Mouse (Mus musculus) liver, postnatal 0 days (tissue): ENCODE measurements around the gene D1Pas1. TPM values are rescaled to one million over a fixed set of nuclear protein-coding genes. Genes with fewer than 3 reads are reported as not detected.

ENCODE experiments used
- ATAC-seq: fragments of 200-750 bp; cut with Nextera tagmentation; 2 replicates; pipeline ENCODE4 v1.8.0; 2017; ENCODE audit warnings: mild to moderate bottlenecking, moderate library complexity
- DNase-seq: peaks from one replicate; pipeline ENCODE4 v3.0.0-alpha.2; 2016
- H3K27ac ChIP-seq: fragments of 300-500 bp; sonication (generic); 2 replicates; pipeline ENCODE4 v1.5.1; 2014; ENCODE audit warnings: antibody characterized with exemption, moderate library complexity, mild to moderate bottlenecking, low read depth
- H3K27me3 ChIP-seq: fragments of 300-500 bp; sonication (generic); 2 replicates; pipeline ENCODE4 v1.6.1; 2014; ENCODE audit warnings: low read length, control low read depth, mixed read lengths; ENCODE audit not compliant: insufficient read depth
- H3K36me3 ChIP-seq: fragments of 300-500 bp; sonication (generic); replicated peaks from 2 replicates; pipeline ENCODE4 v1.6.1; 2014; ENCODE audit warnings: mild to moderate bottlenecking, control low read depth, low read length, moderate library complexity, mixed read lengths; ENCODE audit not compliant: insufficient read depth
- H3K4me1 ChIP-seq: fragments of 300-500 bp; sonication (generic); 2 replicates; pipeline ENCODE4 v1.6.1; 2014; ENCODE audit warnings: antibody characterized with exemption, mild to moderate bottlenecking, control low read depth; ENCODE audit not compliant: insufficient read depth
- H3K4me2 ChIP-seq: fragments of 300-500 bp; sonication (generic); 2 replicates; pipeline ENCODE4 v1.6.1; 2014; ENCODE audit warnings: low read depth, mild to moderate bottlenecking, low read length, moderate library complexity, mixed read lengths
- H3K4me3 ChIP-seq: fragments of 300-500 bp; sonication (generic); 2 replicates; pipeline ENCODE4 v1.5.1; 2014; ENCODE audit warnings: low read depth, low read length
- H3K9ac ChIP-seq: fragments of 300-500 bp; sonication (generic); replicated peaks from 2 replicates; pipeline ENCODE4 v1.6.1; 2014; ENCODE audit warnings: mild to moderate bottlenecking, moderate library complexity
- H3K9me3 ChIP-seq: fragments of 300-500 bp; sonication (generic); 2 replicates; pipeline ENCODE4 v1.6.1; 2016; ENCODE audit warnings: mild to moderate bottlenecking, control low read depth, low read length, mixed read lengths
- CTCF ChIP-seq: sonication (generic); IDR thresholded peaks from 2 replicates; pipeline ENCODE4 v1.5.1; 2016; ENCODE audit warnings: antibody characterized with exemption, low read depth
- EP300 ChIP-seq: IDR thresholded peaks from 2 replicates; pipeline ENCODE4 v1.6.1; 2016; ENCODE audit warnings: antibody characterized with exemption, low read depth, mild to moderate bottlenecking
- WGBS: fragments of 180-500 bp; shearing (Covaris S2); extraction: QIAGEN DNeasy Blood & Tissue Kit; methylation state at CpG from one replicate; pipeline ENCODE4 v1.1.7; 2014; ENCODE audit not compliant: insufficient replicate concordance; 5-methylcytosine and 5-hydroxymethylcytosine counted together
- polyA plus RNA-seq: library from polyadenylated mRNA; unstranded; fragments of >200 nt; fragmentation: Nextera tagmentation; extraction: Ambion mirVana; gene quantifications from 2 replicates; pipeline ENCODE4 v1.2.1, GENCODE M21; 2015

D1Pas1 gene
- not detected in 2 replicates for polyA plus RNA-seq

- 79% methylated on average over 53 of the region's 53 CpGs for WGBS
These were observed at the start of gene D1Pas1 for GRCm38 (mm10) chr1:186967201-186967812. D1Pas1 (plus strand) TSS chr1:186967416.

DNA sequence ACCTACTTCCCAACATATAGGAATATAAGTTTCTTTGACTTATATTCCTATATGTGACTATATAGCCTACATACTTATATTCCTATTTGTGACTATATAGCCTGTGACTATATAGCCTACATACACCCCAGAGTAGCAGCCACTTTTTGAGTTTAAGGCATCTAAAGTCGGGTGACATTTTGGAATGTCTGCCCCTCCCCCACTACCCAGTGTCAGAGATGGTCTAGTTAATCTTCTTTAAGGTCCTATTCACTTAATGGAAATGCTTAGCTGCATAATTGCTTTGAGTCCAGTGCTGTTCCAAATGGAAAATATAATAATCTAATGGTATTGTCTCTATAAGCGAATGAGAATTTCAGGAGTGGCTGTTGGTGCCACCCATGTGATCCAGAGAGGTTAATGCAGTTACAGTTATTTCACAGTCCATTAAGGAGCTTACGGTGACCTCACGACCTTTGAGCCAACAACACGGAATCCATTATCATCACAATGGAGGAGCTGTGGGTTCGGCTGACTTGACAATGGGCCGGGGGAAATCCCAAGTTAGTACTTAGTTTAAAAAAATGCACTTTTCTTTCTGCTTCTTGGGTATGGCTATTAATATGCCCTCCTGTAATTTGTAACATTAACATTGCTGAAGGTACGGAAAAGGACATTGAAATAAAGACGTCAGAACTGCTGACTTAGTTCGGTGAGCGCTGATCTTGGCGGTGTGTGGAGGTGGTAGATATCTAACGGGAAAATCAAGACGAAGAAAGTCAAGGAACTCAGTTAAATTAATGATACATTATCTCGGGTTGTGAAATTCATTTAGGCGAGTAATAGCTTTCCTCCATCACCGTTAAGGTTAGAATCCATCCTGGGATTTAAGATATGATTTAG, 44.5 kb upstream of the D1Pas1 start:
- Histone ChIP-seq H3K9ac (no peak overlapping the region), H3K4me3 (no peak overlapping the region), H3K4me2 (no peak overlapping the region), H3K9me3 (no peaks in the 10 kb centered on the region), H3K27me3 (no peaks in the 10 kb centered on the region), H3K36me3 (no peaks in the 10 kb centered on the region), H3K27ac (no peak overlapping the region), H3K4me1 (no peaks in the 10 kb centered on the region)
- DNase-seq (no peak), ATAC-seq (no peak)
- TF ChIP-seq CTCF: no peak
- no peak for TF ChIP-seq EP300
- 60% methylated on average over 17 of the region's 17 CpGs for WGBS

More at GRCm38 (mm10) chr1:186967201-186967812, at the start of gene D1Pas1:
- peaks cover 16% of the 10 kb centered on the region for H3K9me3 ChIP-seq
- no peak within 1 kb of the TSS for H3K9ac ChIP-seq
- DNase-seq: no peak
- no peak within 1 kb of the TSS for H3K4me3 ChIP-seq
- TF ChIP-seq CTCF: no peak
- no peak for TF ChIP-seq EP300
- no peaks in the 10 kb centered on the region for H3K27me3 ChIP-seq
- ATAC-seq: no peak
- H3K27ac ChIP-seq: no peak within 1 kb of the TSS
- H3K4me2 ChIP-seq: no peak within 1 kb of the TSS
- H3K4me1 ChIP-seq: no peaks in the 10 kb centered on the region
- H3K36me3 ChIP-seq: no peaks in the 10 kb centered on the region

- Histone ChIP-seq H3K9me3 (no peaks in the 10 kb centered on the region), H3K4me1 (no peaks in the 10 kb centered on the region), H3K4me2 (no peak overlapping the region), H3K4me3 (no peak overlapping the region), H3K27ac (no peak overlapping the region), H3K27me3 (no peaks in the 10 kb centered on the region), H3K36me3 (no peaks in the 10 kb centered on the region), H3K9ac (no peak overlapping the region)
- no peak for DNase-seq
- WGBS: 63% methylated on average over 12 of the region's 12 CpGs
- TF ChIP-seq EP300 (no peak), CTCF (no peak)
- ATAC-seq: no peak
These were observed 43.2 kb upstream of the D1Pas1 start for GRCm38 (mm10) chr1:186924027-186924426.

GRCm38 (mm10) chr1:186925411-186925810, 41.8 kb upstream of the D1Pas1 start:
- no peaks in the 10 kb centered on the region for H3K36me3 ChIP-seq
- no peak overlapping the region for H3K4me3 ChIP-seq
- no peaks in the 10 kb centered on the region for H3K9me3 ChIP-seq
- H3K9ac ChIP-seq: no peak overlapping the region
- H3K4me1 ChIP-seq: no peaks in the 10 kb centered on the region
- DNase-seq: no peak
- H3K27ac ChIP-seq: no peak overlapping the region
- 70% methylated on average over 9 of the region's 9 CpGs for WGBS
- TF ChIP-seq CTCF: no peak
- TF ChIP-seq EP300: no peak
- H3K4me2 ChIP-seq: no peak overlapping the region
- ATAC-seq: no peak
- no peaks in the 10 kb centered on the region for H3K27me3 ChIP-seq

DNA sequence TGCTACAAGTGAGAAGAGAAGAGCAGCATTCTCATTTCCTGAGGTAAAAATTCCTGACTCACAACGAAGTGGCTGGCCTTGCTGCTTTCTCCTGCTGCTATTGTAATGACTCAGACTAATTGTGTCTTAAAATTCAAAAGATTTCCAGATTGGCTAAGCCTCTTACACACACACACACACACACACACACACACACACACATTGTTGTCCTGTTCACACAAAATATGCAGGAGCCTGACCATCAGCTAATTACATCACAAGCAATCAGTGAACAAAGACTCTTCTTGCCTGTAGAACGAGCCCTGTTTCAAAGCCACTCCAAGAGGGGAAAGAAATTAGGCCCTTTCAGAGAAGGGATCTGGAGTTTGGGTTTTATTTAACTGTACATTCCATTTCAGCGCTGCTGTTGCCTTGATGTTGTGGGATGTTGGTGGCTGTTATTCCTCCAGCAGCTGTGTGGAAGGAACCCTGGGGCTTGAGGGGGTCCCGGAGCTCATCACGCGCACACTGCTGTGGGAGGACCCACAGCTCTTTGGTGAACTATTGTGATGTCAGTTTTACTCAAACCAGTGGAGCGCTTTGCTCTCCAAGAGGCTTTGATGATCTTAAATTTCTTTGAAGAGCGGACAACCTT, 40.8 kb upstream of the D1Pas1 start:
- H3K36me3 ChIP-seq: no peaks in the 10 kb centered on the region
- WGBS: 73% methylated on average over 8 of the region's 8 CpGs
- no peak for DNase-seq

GRCm38 (mm10) chr1:186926950-186927316, 40.3 kb upstream of the D1Pas1 start:
- ATAC-seq (no peak), DNase-seq (no peak)
- H3K4me3 ChIP-seq: no peak overlapping the region
- no peak overlapping the region for H3K9ac ChIP-seq
- H3K36me3 ChIP-seq: no peaks in the 10 kb centered on the region
- H3K9me3 ChIP-seq: no peaks in the 10 kb centered on the region
- TF ChIP-seq CTCF (no peak), EP300 (no peak)
- H3K27me3 ChIP-seq: no peaks in the 10 kb centered on the region
- no peaks in the 10 kb centered on the region for H3K4me1 ChIP-seq
- H3K4me2 ChIP-seq: no peak overlapping the region
- 74% methylated on average over 6 of the region's 6 CpGs for WGBS
- no peak overlapping the region for H3K27ac ChIP-seq

More for the DNA sequence above, 40.8 kb upstream of the D1Pas1 start:
- Histone ChIP-seq H3K27me3 (no peaks in the 10 kb centered on the region), H3K4me1 (no peaks in the 10 kb centered on the region), H3K4me3 (no peak overlapping the region), H3K9me3 (no peaks in the 10 kb centered on the region), H3K4me2 (no peak overlapping the region), H3K9ac (no peak overlapping the region), H3K27ac (no peak overlapping the region)
- TF ChIP-seq EP300 (no peak), CTCF (no peak)
- no peak for ATAC-seq
